Mouse (Mus musculus): ENCODE results near the gene C2cd2.
"Not testable (repeated sequence)": the region's sequence is repeated elsewhere in the genome, so short reads cannot be mapped to it uniquely, and the experiment has no call there.

DNA sequence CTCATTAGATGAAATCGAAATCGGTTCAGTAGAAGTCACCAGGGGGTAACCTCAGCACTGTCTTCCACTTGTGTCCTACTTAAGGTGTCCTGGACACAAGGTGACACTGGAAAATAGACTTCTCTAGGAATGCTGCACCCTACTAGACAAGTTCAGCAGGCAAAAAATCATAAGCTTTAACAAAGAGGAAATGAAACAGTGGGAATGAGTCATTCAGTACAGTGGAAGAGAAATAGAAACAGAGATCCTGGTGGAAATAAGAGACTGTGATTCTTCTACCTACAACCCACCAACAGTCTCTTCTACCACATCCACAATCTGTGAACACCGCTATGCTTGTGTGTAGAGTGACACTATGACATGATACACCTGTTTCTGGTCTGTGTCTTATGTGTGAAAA is 30.1 kb upstream of the C2cd2 start:
- TF ChIP-seq CTCF (IDR thresholded peaks at IDR 0.05; ENCODE audit: insufficient read depth, low read length); POLR2A (IDR thresholded peaks at IDR 0.05; ENCODE audit: borderline replicate concordance, extremely low read depth, low read depth, low read length): not testable (repeated sequence)

Data from lung, adult 2 months (tissue).